Mouse (Mus musculus): ENCODE data around the gene Akap8.

- TF ChIP-seq CTCF (IDR thresholded peaks at IDR 0.05; ENCODE audit: low read depth) (no peak), EP300 (IDR thresholded peaks at IDR 0.05; ENCODE audit: low read depth) (no peak)
Measured at GRCm38 (mm10) chr17:32257944-32258343, 63.1 kb downstream of the Akap8 start.

Data from liver, embryonic 14.5 days (tissue).